Mouse (Mus musculus) heart, adult 18-20 months (tissue): ENCODE results near the gene 4933405L10Rik. TPM values are rescaled to one million over a fixed set of nuclear protein-coding genes. Genes with fewer than 3 reads are reported as not detected.

Experiments
- DNase-seq, 2 experiments: peaks; one replicate each; pipeline ENCODE4 v3.0.0; 2021 to 2022; ENCODE audit warnings: mixed read lengths in 1 of 2
- total RNA-seq, 2 experiments: library from RNA; stranded (reverse); gene quantifications; 2 replicates each; pipeline ENCODE4 v1.2.3; 2021

4933405L10Rik gene
- total RNA-seq, 2 experiments from 2014 or later: not detected

GRCm38 (mm10) chr8:105700966-105701824 lies 6.3 kb upstream of the 4933405L10Rik start, which contains the start of the genes Acd and Pard6a:
Gene Acd (minus strand): TSS chr8:105701102.
Gene Pard6a (plus strand): TSS chr8:105701148.
- peak; percentile 95 to 98 for DNase-seq

- no peak for DNase-seq
Measured at GRCm38 (mm10) chr8:105702001-105702401, 5.5 kb upstream of the 4933405L10Rik start.

- DNase-seq: no peak
Measured at GRCm38 (mm10) chr8:105702731-105703415, 4.6 kb upstream of the 4933405L10Rik start.

GRCm38 (mm10) chr8:105704146-105704812 lies 3.2 kb upstream of the 4933405L10Rik start:
- DNase-seq: no peak

- no peak for DNase-seq
Measured at GRCm38 (mm10) chr8:105704955-105705354, 2.5 kb upstream of the 4933405L10Rik start.

- no peak for DNase-seq
Measured at GRCm38 (mm10) chr8:105706426-105706825, 1.0 kb upstream of the 4933405L10Rik start.

- DNase-seq: no peak
Measured at GRCm38 (mm10) chr8:105708675-105709074, 1.2 kb downstream of the 4933405L10Rik start.

- no peak for DNase-seq
Measured at GRCm38 (mm10) chr8:105709317-105709716, 1.9 kb downstream of the 4933405L10Rik start.

GRCm38 (mm10) chr8:105712286-105712685 lies 4.8 kb downstream of the 4933405L10Rik start:
- no peak for DNase-seq

GRCm38 (mm10) chr8:105714139-105714538 lies 6.7 kb downstream of the 4933405L10Rik start:
- peak; percentile 87 to 97 for DNase-seq

- DNase-seq: peak; percentile 34 to 42
Measured at GRCm38 (mm10) chr8:105715042-105715441, 7.6 kb downstream of the 4933405L10Rik start.

- DNase-seq: no peak
Measured at GRCm38 (mm10) chr8:105716302-105716945, 9.0 kb downstream of the 4933405L10Rik start.

GRCm38 (mm10) chr8:105719637-105720036 lies 12.2 kb downstream of the 4933405L10Rik start:
- DNase-seq: no peak

- DNase-seq: no peak
Measured at GRCm38 (mm10) chr8:105722861-105723260, 15.4 kb downstream of the 4933405L10Rik start.

- no peak for DNase-seq
Measured at GRCm38 (mm10) chr8:105725726-105726125, 18.3 kb downstream of the 4933405L10Rik start.

GRCm38 (mm10) chr8:105727397-105728124 lies 20.1 kb downstream of the 4933405L10Rik start:
- DNase-seq: peak; percentile 65 to 89

- DNase-seq: no peak
Measured at GRCm38 (mm10) chr8:105732186-105732585, 24.7 kb downstream of the 4933405L10Rik start.

- DNase-seq: no peak
Measured at GRCm38 (mm10) chr8:105739216-105739615, 31.8 kb downstream of the 4933405L10Rik start.

GRCm38 (mm10) chr8:105743301-105743700 lies 35.8 kb downstream of the 4933405L10Rik start:
- no peak for DNase-seq

- peak; percentile 72 for DNase-seq
Measured at GRCm38 (mm10) chr8:105750606-105751005, 43.2 kb downstream of the 4933405L10Rik start.

- DNase-seq: no peak
Measured at GRCm38 (mm10) chr8:105753916-105754315, 46.5 kb downstream of the 4933405L10Rik start.
